Mouse (Mus musculus) embryonic facial prominence, embryonic 11.5 days (tissue): ENCODE data around the gene Snd1. TPM values are rescaled to one million over a fixed set of nuclear protein-coding genes. Genes with fewer than 3 reads are reported as not detected.
"Not testable (repeated sequence)": the region's sequence is repeated elsewhere in the genome, so short reads cannot be mapped to it uniquely, and the experiment has no call there.

ENCODE experiments used
- ATAC-seq: fragments of 200-750 bp; cut with Nextera tagmentation; replicated peaks from 2 replicates; pipeline ENCODE4 v1.8.0; 2017; ENCODE audit warnings: low read depth; ENCODE audit not compliant: insufficient number of reproducible peaks, low FRiP score, low TSS enrichment
- DNase-seq: peaks from one replicate; pipeline ENCODE4 v3.0.0-alpha.2; 2015; ENCODE audit warnings: low spot score
- H3K27ac ChIP-seq: fragments of 300-500 bp; sonication (generic); replicated peaks from 2 replicates; pipeline ENCODE4 v1.5.1; 2014; ENCODE audit warnings: mild to moderate bottlenecking, low read depth, low read length, control low read depth
- H3K27me3 ChIP-seq: fragments of 300-500 bp; sonication (generic); 2 replicates; pipeline ENCODE4 v1.6.1; 2014; ENCODE audit warnings: mild to moderate bottlenecking, low read length, moderate library complexity, mixed read lengths; ENCODE audit not compliant: control insufficient read depth, insufficient read depth
- H3K36me3 ChIP-seq: fragments of 300-500 bp; sonication (generic); replicated peaks from 2 replicates; pipeline ENCODE4 v1.6.1; 2014; ENCODE audit warnings: low read depth, mild to moderate bottlenecking, low read length, moderate library complexity, mixed read lengths; ENCODE audit not compliant: control insufficient read depth, insufficient read depth
- H3K4me1 ChIP-seq: fragments of 300-500 bp; sonication (generic); 2 replicates; pipeline ENCODE4 v1.6.1; 2014; ENCODE audit warnings: low read length, mixed read lengths; ENCODE audit not compliant: control insufficient read depth, insufficient read depth
- H3K4me2 ChIP-seq: fragments of 300-500 bp; sonication (generic); 2 replicates; pipeline ENCODE4 v1.6.1; 2014; ENCODE audit warnings: low read depth, mild to moderate bottlenecking, control low read depth, low read length, moderate library complexity
- H3K4me3 ChIP-seq: fragments of 300-500 bp; sonication (generic); 2 replicates; pipeline ENCODE4 v1.5.1; 2014; ENCODE audit warnings: low read depth, low read length, control low read depth
- H3K9ac ChIP-seq: fragments of 300-500 bp; sonication (generic); replicated peaks from 2 replicates; pipeline ENCODE4 v1.6.1; 2014; ENCODE audit warnings: mild to moderate bottlenecking, control low read depth, low read length
- H3K9me3 ChIP-seq: fragments of 300-500 bp; sonication (generic); replicated peaks from 2 replicates; pipeline ENCODE4 v1.6.1; 2016; ENCODE audit warnings: mild to moderate bottlenecking, low read length, inconsistent platforms, mixed read lengths; ENCODE audit not compliant: control insufficient read depth
- WGBS: fragments of 180-500 bp; shearing (Covaris S2); extraction: QIAGEN DNeasy Blood & Tissue Kit; methylation state at CpG from one replicate; pipeline ENCODE4 v1.1.7; 2014; 5-methylcytosine and 5-hydroxymethylcytosine counted together
- polyA plus RNA-seq: library from polyadenylated mRNA; unstranded; fragments of >200 nt; fragmentation: Nextera tagmentation; extraction: Ambion mirVana; gene quantifications from 2 replicates; pipeline ENCODE4 v1.2.1, GENCODE M21; 2014

Snd1 gene
- polyA plus RNA-seq, 1 experiment from 2014 or later, result 92.6 TPM

- no peaks in the 10 kb centered on the region for H3K27me3 ChIP-seq
- H3K9me3 ChIP-seq, result no peaks in the 10 kb centered on the region
- no peak overlapping the region for H3K27ac ChIP-seq
- 44% methylated on average over 1 of the region's 1 CpGs for WGBS
- no peak overlapping the region for H3K4me2 ChIP-seq
- H3K9ac ChIP-seq, result no peak overlapping the region
- no peaks in the 10 kb centered on the region for H3K4me1 ChIP-seq
- ATAC-seq, result no peak
- no peaks in the 10 kb centered on the region for H3K36me3 ChIP-seq
- H3K4me3 ChIP-seq, result no peak overlapping the region
- DNase-seq, result no peak
Measured at GRCm38 (mm10) chr6:28914981-28915380, 440.0 kb downstream of the Snd1 start.

GRCm38 (mm10) chr6:28916630-28917029, 441.7 kb downstream of the Snd1 start:
- H3K4me2 ChIP-seq, result no peak overlapping the region
- H3K4me1 ChIP-seq, result no peaks in the 10 kb centered on the region
- H3K9me3 ChIP-seq, result no peaks in the 10 kb centered on the region
- no peak overlapping the region for H3K9ac ChIP-seq
- H3K36me3 ChIP-seq, result no peaks in the 10 kb centered on the region
- H3K4me3 ChIP-seq, result no peak overlapping the region
- WGBS, result 40% methylated on average over 8 of the region's 8 CpGs
- H3K27ac ChIP-seq, result no peak overlapping the region
- no peak for ATAC-seq
- no peak for DNase-seq
- H3K27me3 ChIP-seq, result no peaks in the 10 kb centered on the region

GRCm38 (mm10) chr6:28919346-28919745, 444.4 kb downstream of the Snd1 start:
- Histone ChIP-seq H3K9ac (no peak overlapping the region), H3K9me3 (no peaks in the 10 kb centered on the region), H3K36me3 (no peaks in the 10 kb centered on the region), H3K4me1 (no peaks in the 10 kb centered on the region), H3K27me3 (no peaks in the 10 kb centered on the region), H3K4me2 (no peak overlapping the region), H3K27ac (no peak overlapping the region), H3K4me3 (no peak overlapping the region)
- no peak for ATAC-seq
- no peak for DNase-seq
- WGBS, result 65% methylated on average over 6 of the region's 6 CpGs

- H3K27me3 ChIP-seq, result no peaks in the 10 kb centered on the region
- no peaks in the 10 kb centered on the region for H3K9me3 ChIP-seq
- 94% methylated on average over 12 of the region's 12 CpGs for WGBS
- no peak for DNase-seq
- H3K4me1 ChIP-seq, result no peaks in the 10 kb centered on the region
- no peaks in the 10 kb centered on the region for H3K36me3 ChIP-seq
- H3K4me2 ChIP-seq, result no peak overlapping the region
- H3K9ac ChIP-seq, result no peak overlapping the region
- no peak overlapping the region for H3K27ac ChIP-seq
- no peak for ATAC-seq
- no peak overlapping the region for H3K4me3 ChIP-seq
Measured at GRCm38 (mm10) chr6:28922371-28922770, 447.4 kb downstream of the Snd1 start.

- Histone ChIP-seq H3K27me3 (no peaks in the 10 kb centered on the region), H3K27ac (no peak overlapping the region), H3K36me3 (no peaks in the 10 kb centered on the region), H3K4me2 (no peak overlapping the region), H3K4me1 (no peaks in the 10 kb centered on the region), H3K9me3 (no peaks in the 10 kb centered on the region), H3K9ac (no peak overlapping the region), H3K4me3 (no peak overlapping the region)
- 70% methylated on average over 11 of the region's 11 CpGs for WGBS
- no peak for DNase-seq
- no peak for ATAC-seq
Measured at GRCm38 (mm10) chr6:28923091-28923824, 448.3 kb downstream of the Snd1 start.

- Histone ChIP-seq H3K27ac (no peak overlapping the region), H3K4me1 (no peaks in the 10 kb centered on the region), H3K4me3 (no peak overlapping the region), H3K4me2 (no peak overlapping the region), H3K27me3 (no peaks in the 10 kb centered on the region), H3K9ac (no peak overlapping the region), H3K36me3 (no peaks in the 10 kb centered on the region), H3K9me3 (no peaks in the 10 kb centered on the region)
- ATAC-seq (no peak), DNase-seq (no peak)
- 84% methylated on average over 10 of the region's 10 CpGs for WGBS
Measured at GRCm38 (mm10) chr6:28923837-28924236, 448.9 kb downstream of the Snd1 start.

GRCm38 (mm10) chr6:28927987-28928386, 453.0 kb downstream of the Snd1 start:
- 100% methylated on average over 5 of the region's 24 CpGs for WGBS

GRCm38 (mm10) chr6:28929169-28929803, 454.3 kb downstream of the Snd1 start:
- WGBS, result 83% methylated on average over 19 of the region's 25 CpGs
- not testable (repeated sequence) for H3K4me2 ChIP-seq, H3K36me3 ChIP-seq, H3K4me3 ChIP-seq, H3K27ac ChIP-seq, H3K9me3 ChIP-seq, ATAC-seq, DNase-seq, H3K27me3 ChIP-seq, H3K4me1 ChIP-seq, H3K9ac ChIP-seq

More at GRCm38 (mm10) chr6:28927987-28928386, 453.0 kb downstream of the Snd1 start:
- not testable (repeated sequence) for H3K27me3 ChIP-seq, H3K9me3 ChIP-seq, H3K36me3 ChIP-seq, DNase-seq, H3K4me2 ChIP-seq, H3K9ac ChIP-seq, H3K4me3 ChIP-seq, H3K4me1 ChIP-seq, H3K27ac ChIP-seq, ATAC-seq
